Mouse (Mus musculus) heart, postnatal 4 days (tissue): Measurements from ENCODE around the gene Pxk. TPM values are rescaled to one million over a fixed set of nuclear protein-coding genes. Genes with fewer than 3 reads are reported as not detected.
"Not testable (repeated sequence)": the region's sequence is repeated elsewhere in the genome, so short reads cannot be mapped to it uniquely, and the experiment has no call there.

ENCODE experiments used
- DNase-seq: peaks from one replicate; pipeline ENCODE4 v3.0.0; 2021
- total RNA-seq, 2 experiments: library from RNA; stranded (reverse); gene quantifications; 2 replicates each; pipeline ENCODE4 v1.2.3; 2021

Pxk gene
- total RNA-seq, 2 experiments from 2014 or later: 20.9 to 21.0 TPM

GRCm38 (mm10) chr14:8102676-8103075 is 4.7 kb downstream of the Pxk start:
- no peak for DNase-seq

GRCm38 (mm10) chr14:8108047-8108446 is 10.0 kb downstream of the Pxk start:
- no peak for DNase-seq

DNA sequence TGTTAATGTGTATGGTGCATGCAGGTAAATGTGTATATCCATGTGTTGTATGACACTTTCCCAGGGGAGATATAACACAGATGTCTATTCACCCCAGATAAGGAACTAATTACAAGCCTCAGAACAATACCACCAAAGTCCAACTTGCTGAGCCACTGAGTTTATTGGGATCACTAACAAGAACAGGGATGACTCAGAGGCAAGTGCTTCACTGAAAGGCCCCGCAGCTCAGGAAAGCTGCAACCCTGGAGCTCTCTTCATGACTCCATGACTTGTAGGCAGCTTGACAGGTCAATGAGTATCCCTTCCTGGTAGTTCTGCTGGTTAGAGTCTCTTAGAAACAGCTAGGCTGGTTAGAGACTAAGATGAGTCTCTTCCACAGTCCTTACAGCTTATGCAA is 11.0 kb downstream of the Pxk start:
- DNase-seq: no peak

GRCm38 (mm10) chr14:8111545-8111944 is 13.5 kb downstream of the Pxk start:
- DNase-seq: no peak

- DNase-seq: no peak
Observed at GRCm38 (mm10) chr14:8112036-8112435, 14.0 kb downstream of the Pxk start.

GRCm38 (mm10) chr14:8113616-8114015 is 15.6 kb downstream of the Pxk start:
- no peak for DNase-seq

DNA sequence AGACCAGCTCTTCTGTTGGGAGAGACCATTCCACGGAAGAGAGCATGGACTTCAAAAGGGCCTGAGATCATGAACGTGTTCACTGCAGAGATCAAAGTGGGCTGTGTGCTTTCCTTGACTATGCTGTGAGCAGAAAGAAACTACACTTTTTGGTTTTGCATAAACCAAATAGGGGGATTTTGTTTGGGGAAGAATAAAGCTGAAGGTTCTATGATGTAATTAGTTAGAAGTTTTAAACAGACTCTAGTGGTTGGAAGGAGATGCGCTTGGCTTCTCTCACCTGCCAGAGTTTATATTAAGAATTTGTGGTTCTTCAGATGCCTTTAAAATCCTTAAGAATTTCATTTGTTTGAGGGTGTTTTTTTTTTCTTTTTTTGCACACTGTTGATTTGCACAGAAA is 16.3 kb downstream of the Pxk start:
- no peak for DNase-seq

- DNase-seq: no peak
Observed at GRCm38 (mm10) chr14:8114756-8115155, 16.7 kb downstream of the Pxk start.

GRCm38 (mm10) chr14:8115772-8116171 is 17.8 kb downstream of the Pxk start:
- DNase-seq: no peak

DNA sequence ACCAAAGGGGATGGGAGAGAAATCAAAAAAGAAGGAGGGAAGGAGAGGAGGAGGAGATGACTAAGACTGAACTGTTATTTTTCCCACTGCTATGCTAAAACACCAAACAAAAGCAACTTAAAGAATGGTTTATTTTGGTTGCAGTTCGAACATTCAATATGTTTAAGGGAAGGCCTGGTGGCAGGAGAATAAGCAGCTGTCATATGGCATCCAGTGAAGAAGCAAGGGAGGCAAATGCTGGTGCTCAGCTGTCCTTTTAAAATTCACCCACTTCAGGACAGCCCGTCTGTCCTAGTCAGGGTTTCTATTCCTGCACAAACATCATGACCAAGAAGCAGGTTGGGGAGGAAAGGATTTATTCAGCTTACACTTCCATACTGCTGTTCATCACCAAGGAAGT is 19.4 kb downstream of the Pxk start:
- DNase-seq: no peak

GRCm38 (mm10) chr14:8119454-8119853 is 21.4 kb downstream of the Pxk start:
- DNase-seq: no peak

DNA sequence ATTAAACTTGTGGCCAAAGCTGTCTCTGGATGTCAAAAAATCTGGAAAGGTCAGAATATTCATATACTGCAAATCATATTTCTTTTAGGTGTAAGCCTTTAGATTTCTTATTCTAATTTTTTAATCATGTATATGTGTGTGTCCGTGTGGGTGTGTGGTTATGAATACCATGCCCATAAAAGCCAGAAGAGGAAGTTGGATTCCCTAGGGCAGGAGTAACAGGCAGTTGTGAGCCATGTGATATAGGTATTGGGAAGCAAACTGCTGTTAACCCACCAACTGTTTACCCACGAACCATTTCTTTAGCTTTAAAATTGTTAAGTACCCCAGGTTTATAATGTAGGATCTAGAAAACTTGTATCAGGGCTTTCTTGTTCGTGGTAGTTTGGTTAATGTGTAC is 21.9 kb downstream of the Pxk start:
- no peak for DNase-seq

- no peak for DNase-seq
Observed at GRCm38 (mm10) chr14:8123141-8123540, 25.1 kb downstream of the Pxk start.

DNA sequence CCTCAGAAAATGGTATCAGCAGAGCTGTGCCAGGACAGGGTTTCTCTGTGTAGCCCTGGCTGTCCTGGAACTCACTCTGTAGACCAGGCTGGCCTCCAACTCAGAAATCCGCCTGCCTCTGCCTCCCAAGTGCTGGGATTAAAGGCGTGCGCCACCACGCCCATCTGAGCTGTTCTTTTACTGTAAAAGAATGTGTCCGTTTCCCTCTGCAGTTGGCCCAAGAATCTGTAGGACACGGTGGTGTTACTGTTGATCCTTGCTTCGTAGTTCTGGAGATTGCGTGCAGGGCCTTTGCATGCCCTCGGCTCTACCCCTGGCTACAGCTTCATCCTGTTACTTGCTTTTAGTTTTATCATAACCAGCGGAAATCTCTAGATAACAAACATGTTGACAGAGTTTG is 25.6 kb downstream of the Pxk start:
- DNase-seq: not testable (repeated sequence)

DNA sequence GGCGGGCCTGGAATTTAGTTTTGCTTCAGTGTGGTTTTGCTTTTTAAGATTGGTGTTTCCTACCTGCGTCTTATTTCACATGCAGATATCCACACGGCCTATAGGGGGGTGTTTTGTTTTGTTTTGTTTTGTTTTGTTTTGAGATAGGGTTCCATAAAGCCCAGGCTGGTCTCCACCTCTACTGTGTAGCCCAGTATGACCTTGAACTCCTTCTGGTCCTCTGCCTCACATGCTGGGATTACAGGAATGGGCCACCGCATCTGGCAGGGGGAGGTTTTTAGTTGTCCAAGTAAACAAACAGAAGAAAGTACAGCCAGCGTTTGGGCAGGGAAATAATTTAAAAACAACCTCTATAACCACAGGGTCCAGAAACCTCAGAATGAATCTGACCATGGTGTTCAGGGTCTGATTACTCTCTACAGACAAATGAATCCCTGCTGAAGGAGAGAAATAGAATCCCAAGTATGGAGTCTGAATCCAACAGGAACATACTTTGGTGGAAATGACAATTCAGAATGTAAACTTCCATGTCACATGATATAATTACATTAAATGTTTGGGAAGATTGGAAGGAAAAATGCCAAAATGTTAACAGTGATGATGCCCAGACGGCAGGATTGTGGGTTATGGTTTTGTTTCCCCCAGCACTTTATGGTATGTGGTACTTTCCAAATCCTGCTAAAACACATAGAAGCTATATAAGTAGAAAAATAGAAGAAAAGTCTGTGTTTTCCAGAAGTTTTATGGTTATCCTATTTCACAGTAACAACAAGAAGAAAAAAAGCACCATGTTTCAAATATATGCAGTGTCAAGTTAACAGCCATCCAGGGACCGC is 26.3 kb downstream of the Pxk start:
- DNase-seq: no peak

DNA sequence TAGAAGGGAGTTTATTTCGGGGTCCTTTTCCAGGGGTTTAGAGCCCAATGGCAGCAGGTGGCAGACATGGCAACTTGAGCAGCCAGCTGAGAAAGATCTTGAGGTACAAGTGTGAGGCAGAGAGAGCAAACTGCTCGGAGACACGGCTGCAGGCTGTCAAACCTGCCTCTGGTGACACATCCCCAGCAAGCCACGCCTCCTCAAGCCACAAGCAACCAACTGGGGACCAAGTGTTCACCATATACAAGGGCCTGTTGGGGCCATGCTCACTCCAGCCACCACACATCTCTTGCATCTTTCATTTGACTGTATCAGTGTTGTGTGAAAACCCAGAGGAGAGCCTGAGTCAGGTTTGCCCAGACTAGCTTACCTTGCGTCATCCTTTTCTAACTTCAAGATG is 30.0 kb downstream of the Pxk start:
- DNase-seq: no peak

- DNase-seq: no peak
Observed at GRCm38 (mm10) chr14:8132789-8133188, 34.8 kb downstream of the Pxk start.

- DNase-seq: no peak
Observed at GRCm38 (mm10) chr14:8134234-8134633, 36.2 kb downstream of the Pxk start.

GRCm38 (mm10) chr14:8135130-8135529 is 37.1 kb downstream of the Pxk start:
- DNase-seq: peak; percentile 27

DNA sequence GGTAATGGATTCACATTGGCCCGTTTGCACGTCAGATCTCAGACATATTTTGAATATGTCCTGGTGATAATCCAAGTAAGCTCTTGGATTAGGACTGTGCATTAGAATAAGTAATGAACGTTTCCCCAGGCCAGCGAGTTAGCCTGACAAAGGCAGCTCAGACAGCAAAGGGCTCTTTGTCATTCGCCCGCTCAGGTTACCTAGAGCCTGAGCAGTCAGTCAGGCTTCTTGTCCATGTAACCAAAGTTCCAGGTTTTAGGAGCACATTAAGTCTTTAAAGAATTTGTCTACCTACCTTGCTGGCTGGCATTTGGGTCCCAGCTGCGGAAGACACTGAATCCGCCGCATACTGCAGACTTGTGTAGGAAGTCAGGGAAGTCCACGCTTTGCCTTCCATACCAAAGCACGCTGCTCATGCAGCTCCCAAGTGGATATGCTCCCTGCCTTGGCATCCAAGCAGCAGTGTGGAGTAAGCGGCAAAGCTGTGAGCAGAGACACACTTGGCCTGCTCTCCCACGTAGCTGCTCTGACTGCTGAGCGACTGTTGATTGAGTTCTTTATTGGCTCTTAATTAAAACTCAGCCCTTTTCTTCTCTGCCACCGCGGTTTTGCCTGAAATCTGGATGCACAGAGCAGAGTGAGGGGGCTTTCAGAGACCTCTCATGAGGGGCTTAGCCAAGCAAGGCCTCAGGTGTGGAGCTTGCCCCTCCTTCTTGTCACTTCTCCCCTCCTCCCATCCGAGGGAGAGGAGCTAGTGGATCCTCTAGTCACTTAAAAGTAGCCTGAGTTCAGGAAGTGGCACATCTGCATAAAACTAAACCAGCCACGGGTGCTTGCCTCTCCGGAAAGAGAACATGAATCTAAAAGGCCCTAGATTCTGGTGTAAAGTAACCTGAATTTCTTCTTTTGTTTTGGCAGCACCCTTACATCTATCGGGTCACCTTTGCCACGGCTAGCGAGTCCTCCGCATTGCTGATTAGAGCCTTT is 42.0 kb downstream of the Pxk start:
- no peak for DNase-seq

- no peak for DNase-seq
Observed at GRCm38 (mm10) chr14:8141131-8141530, 43.1 kb downstream of the Pxk start.

- DNase-seq: no peak
Observed at GRCm38 (mm10) chr14:8145594-8146558, 47.9 kb downstream of the Pxk start.
